Mouse (Mus musculus) megakaryocyte-erythroid progenitor cell, adult 5 weeks (primary cell): ENCODE measurements around the gene Cnih3. TPM values are rescaled to one million over a fixed set of nuclear protein-coding genes. Genes with fewer than 3 reads are reported as not detected.

ENCODE experiments used
- polyA plus RNA-seq: library from polyadenylated mRNA; stranded (reverse); fragments of >175 nt; gene quantifications from 2 replicates; pipeline ENCODE4 v1.2.3, GENCODE M21; 2012

The Cnih3 gene
- 0.21 TPM in 1 of 2 replicates, not detected in the other for polyA plus RNA-seq

DNA sequence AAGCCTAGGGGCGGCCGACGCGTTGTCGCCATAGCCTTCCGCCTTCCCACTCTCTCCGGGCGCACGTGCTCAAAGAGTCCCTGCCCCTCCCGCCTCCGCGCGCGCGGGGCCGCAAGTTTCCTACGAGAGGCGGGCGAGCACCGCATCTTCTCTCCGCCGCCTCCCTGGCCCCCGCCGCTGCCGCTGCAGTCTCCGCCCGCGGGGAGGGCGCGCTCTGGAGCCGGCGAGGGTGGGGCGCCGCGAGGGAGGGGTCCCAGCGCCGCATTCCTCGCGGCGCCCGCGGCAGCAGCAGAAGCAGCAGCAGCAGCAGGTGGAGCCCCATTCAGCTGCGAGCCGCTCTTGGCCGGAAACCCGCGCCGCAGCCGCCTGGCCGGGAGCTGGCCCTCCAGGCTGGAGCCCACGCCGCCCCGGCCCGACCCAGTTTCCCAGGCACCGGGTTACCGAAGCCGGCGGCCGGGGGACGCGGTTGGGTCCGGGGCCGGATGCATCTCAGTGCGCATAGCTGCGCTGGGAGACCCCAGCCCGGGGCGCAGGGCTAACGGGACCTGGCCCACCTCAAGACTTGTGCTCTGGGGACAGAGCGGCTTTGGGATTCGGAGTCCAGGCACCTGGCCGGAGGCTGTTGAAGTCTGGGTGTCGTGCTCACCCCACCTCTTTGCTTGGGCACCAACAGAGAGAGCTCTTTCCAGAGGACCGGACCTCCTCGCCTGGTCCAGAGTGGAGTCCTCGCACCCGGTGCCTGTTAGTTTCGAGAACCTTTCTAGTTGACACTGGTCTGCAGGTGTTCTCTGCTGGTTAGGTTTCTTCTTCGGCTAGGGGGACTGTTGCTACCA, at the start of gene Cnih3:
Cnih3 (plus strand) TSS at position 262 of the 833 bp plus-strand sequence.

Other genes starting within 250 kb of the Cnih3 start
- gene Nvl, start 208.4 kb upstream of the Cnih3 start, polyA plus RNA-seq: 2.4 and 2.7 TPM in 2 replicates
- gene Cnih4, start 207.9 kb upstream of the Cnih3 start, polyA plus RNA-seq: 8.8 and 8.9 TPM in 2 replicates
- 34.6 and 35.9 TPM in 2 replicates for gene Wdr26, start 140.6 kb upstream of the Cnih3 start, polyA plus RNA-seq
- not detected in 2 replicates for gene Ccdc121, start 158.8 kb downstream of the Cnih3 start, polyA plus RNA-seq
- under 0.01 TPM in 1 of 2 replicates, not detected in the other for gene Dnah14, start 223.9 kb downstream of the Cnih3 start, polyA plus RNA-seq